Mouse (Mus musculus) adrenal gland, postnatal 36 days (tissue): Measurements from ENCODE around the gene Scnn1g. TPM values are rescaled to one million over a fixed set of nuclear protein-coding genes. Genes with fewer than 3 reads are reported as not detected.

ENCODE experiments used
- DNase-seq, 2 experiments: peaks; one replicate each; pipeline ENCODE4 v3.0.0; 2021; ENCODE audit warnings: mixed read lengths in 1 of 2
- long read RNA-seq, 2 experiments: library from polyadenylated mRNA; stranded (forward); transcript quantifications; one replicate each; pipeline ENCODE4 v2.0.0; 2021; ENCODE audit warnings: borderline sequencing depth in 2 of 2
- total RNA-seq, 2 experiments: library from RNA; stranded (reverse); gene quantifications; 2 replicates each; pipeline ENCODE4 v1.2.3; 2021

Gene Scnn1g
- under 1 TPM in 1 of 2 experiments, not detected in 1; 0.10 TPM for total RNA-seq
- long read RNA-seq, experiment 1, result 0 reads
- long read RNA-seq, experiment 2, result 0 reads

- DNase-seq, result peak; percentile 85 to 88
Observed at GRCm38 (mm10) chr7:121734171-121734831, at the start of gene Scnn1g. TSS of gene Scnn1g (plus strand) at chr7:121734479.

DNA sequence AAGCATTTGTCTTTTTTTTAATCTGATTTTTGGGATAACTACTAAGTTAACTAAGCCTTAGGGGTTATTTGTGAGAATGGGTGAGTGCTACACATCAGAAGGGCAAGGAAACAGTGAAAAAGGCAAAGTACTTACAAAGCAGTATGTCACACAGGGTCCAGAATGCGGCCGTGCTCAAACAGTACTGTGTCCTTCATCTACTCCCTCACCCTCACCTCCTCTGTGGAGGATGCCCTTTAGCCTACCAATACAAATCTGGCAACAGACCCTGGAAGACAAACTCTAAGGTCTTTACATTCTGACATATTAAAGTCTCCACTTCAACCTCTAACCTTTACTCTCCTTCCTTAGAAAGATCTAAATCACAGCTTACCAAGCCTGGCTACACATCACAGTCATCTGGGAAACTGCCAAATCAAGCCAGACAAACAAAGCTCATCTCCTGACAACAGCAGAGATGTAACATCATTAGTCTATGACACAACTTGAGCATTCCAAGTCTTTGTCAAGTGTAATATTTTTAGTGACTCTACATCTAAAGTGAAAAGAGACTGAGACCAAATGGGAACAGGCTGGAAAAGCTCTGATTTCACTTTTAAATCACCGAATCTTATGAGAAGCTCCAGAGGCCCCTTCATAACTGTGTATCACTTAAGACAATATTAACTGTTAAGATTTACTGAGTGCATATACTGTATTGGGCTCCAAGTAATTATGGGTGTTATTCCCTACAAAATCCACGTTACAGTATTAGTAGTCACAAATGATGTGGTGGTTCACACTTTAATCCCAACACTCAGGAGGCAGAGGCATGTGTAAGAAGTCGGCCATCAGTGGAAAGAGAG is 48.9 kb upstream of the Scnn1g start:
- DNase-seq, result no peak

- no peak for DNase-seq
Observed at GRCm38 (mm10) chr7:121689338-121689737, 44.9 kb upstream of the Scnn1g start.

GRCm38 (mm10) chr7:121691803-121692202 is 42.5 kb upstream of the Scnn1g start:
- no peak for DNase-seq

GRCm38 (mm10) chr7:121697170-121697569 is 37.1 kb upstream of the Scnn1g start:
- no peak for DNase-seq

GRCm38 (mm10) chr7:121697574-121697973 is 36.7 kb upstream of the Scnn1g start:
- no peak for DNase-seq

- no peak for DNase-seq
Observed at GRCm38 (mm10) chr7:121699218-121699617, 35.1 kb upstream of the Scnn1g start.

GRCm38 (mm10) chr7:121700480-121700879 is 33.8 kb upstream of the Scnn1g start:
- no peak for DNase-seq

- DNase-seq, result no peak
Observed at GRCm38 (mm10) chr7:121701983-121702382, 32.3 kb upstream of the Scnn1g start.

- DNase-seq, result no peak
Observed at GRCm38 (mm10) chr7:121705051-121705450, 29.2 kb upstream of the Scnn1g start.

DNA sequence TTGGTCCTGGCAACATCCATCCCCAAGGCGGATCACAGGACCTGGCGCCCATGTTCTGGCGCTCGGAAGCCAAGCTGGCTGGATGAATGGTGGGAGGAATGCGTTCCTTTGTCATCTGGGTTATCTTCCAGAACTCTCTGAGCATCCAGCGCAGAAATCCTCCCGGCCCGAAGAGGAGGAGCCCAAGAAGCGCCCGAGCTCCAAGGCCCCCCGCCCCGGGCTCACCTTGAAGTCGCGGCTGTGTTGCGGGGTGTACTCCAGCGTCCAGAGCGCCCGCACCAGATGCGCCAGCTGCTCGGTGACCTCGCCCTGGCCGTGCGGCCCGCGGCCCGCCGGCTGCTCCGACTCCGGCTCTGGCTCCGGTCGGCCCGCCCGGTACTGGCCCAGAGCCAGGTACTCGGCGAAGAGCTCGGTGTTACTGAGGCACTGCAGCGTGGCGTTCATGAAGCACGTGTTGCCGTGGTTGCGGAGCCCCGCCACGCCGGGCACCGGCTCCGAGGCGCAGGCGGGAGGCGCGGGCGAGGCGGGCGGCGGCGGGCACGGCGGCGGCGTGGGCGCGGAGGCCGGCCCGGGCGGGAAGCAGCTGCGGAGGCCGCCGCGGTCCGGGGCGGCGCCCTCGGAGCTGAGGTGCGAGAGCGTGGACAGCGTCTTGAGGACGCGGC is 27.7 kb upstream of the Scnn1g start:
- DNase-seq, result peak; percentile 69 to 77

- DNase-seq, result peak; percentile 96 to 97
Observed at GRCm38 (mm10) chr7:121707073-121707667, 27.1 kb upstream of the Scnn1g start, which contains the start of gene Usp31. TSS of gene Usp31 (minus strand) at chr7:121707253.

DNA sequence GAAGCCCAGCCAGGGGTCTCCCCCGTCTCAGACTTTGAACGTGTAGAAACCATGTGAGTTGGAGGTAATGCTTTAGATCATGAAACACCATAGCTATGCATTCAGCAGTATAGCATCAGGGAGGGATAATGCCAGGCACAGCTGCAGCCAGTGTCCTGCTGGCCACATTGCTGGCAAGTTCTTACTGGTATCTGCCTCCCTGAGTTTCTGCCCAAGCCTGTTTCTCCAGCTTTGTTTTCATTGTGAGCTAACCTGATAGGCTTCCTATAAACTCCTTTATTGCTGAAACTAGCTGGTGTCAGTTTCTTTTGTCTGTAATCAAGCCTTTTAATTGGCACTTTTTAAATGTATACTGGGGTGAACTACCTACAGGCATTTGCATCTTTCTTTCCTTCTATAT is 23.1 kb upstream of the Scnn1g start:
- no peak for DNase-seq

DNA sequence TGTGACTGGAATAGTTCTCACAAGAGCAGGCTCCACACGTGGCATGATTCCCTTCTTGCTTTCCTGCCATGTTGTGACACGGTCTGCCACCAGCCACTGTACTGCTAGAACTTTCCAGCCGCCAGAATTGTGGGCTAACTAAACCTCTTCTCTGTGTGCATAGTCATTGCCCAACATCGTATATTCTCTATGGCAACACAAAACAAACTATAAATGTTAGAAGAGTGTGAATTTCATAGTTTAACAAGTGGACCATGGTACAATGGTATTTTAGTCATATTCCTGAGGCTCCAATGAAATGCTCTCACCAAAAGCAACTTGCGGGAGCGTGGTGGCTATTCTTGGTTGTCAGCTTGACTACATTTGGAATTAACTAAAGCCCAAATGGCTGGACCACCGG is 17.2 kb upstream of the Scnn1g start:
- no peak for DNase-seq

DNA sequence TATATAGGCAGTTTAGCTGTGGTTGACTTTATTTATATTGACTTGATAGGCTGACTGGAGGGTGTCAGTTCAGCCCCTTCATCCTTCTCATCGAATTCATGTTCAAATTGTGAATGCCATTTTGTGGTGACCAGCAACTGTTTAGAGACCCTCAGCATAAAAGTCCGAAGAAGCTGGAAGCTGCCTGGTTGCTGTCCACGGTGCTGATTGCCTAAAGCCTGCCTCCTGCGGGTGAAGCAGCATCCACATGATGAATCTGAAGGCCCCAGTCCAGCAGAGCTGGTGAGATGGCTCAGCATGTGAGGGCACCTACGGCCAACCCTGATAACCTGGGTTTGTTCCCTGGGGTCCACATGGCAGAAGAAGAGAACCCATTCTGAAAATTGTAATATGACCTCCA is 4.1 kb upstream of the Scnn1g start:
- peak; percentile 60 to 72 for DNase-seq

DNA sequence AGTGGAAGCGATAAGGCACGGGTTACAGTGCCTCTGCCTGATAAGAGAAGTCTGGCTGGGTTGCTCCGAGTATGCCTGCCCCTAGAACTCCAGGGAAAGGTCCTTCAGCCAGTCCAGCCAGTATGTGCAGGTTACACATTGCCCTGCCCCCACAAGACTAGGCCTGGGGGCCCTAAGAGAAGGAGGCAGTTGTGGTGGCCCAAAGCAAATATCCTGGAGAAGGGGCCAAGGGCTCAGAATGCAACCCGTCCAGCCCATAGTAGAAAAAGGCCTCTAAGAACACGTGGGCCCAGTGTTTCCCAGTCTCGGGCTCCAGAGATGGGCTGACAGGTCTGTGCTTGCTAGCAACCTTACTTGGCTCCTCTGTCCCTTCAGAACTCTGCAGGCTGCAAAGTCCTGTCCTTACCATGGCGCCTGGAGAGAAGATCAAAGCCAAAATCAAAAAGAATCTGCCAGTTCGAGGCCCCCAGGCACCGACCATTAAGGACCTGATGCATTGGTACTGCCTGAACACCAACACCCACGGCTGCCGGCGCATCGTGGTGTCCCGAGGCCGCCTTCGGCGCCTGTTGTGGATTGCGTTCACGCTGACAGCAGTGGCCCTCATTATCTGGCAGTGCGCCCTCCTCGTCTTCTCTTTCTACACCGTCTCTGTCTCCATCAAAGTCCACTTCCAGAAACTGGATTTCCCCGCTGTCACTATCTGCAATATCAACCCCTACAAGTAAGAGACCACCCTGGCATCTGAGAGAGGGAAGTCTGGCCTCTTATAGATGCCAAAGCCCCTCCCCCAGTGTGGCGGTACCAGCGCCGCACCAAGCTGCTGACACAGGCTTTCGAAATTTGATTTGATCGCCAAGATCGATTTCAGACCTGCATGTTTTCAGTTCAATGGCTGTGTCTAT is 3.5 kb downstream of the Scnn1g start:
- DNase-seq, result peak in 1 of 2 experiments; percentile 1

DNA sequence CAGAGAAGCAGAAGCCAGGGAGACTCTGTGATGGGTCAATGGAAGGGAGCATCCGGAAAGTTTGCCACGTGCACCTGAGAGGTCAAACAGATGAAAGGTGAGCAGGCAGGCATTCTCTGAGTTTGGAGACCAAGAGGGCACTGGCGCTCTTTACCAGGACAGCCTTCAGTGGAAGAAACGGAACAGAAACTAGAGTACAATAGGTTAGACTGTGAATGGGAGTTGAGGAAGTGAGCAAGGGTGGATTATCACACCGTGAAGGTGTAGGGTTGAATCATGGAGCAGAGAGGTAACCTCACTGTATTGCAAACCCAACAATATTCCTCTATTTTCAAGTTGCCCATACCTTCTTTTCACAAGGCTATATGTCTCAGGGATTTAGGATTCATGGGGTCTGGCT is 16.0 kb downstream of the Scnn1g start:
- DNase-seq, result no peak

DNA sequence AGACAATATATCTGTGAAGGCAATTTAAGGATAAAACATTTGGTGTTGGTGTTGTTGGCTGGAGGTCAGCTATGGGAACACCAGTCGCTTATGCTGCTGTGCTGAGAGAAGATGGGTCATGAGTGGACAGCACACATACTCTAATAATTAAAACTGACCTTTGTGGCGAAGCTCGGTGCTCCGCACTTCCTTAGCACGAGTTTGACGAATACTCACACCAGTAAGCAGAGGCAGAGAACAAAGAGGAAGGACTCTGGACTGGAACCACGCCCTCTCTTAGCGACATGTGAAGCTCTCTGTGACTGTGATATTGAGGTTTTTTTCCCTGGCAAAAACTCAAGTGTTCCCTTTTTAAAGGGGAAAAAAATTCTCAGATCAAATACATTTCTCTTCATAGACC is 20.5 kb downstream of the Scnn1g start:
- no peak for DNase-seq

- DNase-seq, result no peak
Observed at GRCm38 (mm10) chr7:121763328-121763727, 29.0 kb downstream of the Scnn1g start.

DNA sequence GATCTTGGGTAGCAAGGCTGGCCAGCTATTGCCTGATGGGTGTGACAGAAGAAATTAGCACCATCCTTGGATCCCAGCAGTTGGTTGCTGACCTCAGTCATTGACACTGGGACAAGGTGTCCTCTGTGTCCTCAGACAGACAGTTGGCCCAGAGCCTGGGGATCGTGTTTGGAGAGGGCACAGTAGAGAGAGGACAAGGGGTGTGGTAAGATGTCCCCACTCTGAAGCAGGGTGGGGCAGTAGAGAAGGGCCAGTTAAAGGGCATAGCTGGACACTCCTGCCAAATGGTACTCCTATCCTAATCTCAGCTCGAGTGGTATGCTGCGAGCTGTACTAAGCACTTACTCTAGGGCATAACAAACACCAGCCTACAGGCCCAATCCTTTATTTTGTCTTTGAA is 33.6 kb downstream of the Scnn1g start:
- DNase-seq, result no peak

DNA sequence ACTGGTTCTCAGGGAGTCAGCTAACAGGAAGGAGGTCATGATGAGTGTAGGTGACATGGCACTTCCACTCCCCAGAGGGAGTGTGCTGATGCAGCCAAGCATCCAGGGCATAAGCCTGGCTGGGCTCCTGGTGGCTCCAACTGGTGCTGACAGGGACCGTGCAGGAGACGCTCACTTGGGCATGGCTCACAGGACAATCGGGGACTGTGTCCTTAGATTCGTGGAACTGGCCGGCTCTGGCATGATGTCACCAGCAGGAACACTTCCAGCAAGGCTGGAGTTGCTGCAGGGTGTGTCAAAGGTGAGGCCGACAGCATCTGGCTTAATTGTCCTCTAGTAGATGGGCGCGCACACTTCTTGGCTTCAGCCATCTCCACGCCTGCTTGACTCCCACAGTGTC is 34.7 kb downstream of the Scnn1g start:
- DNase-seq, result peak in 1 of 2 experiments; percentile 30
